Comparison of ENCODE assay signal across 8 mouse cellular contexts in genomic region chr19:43675525-43676400, GRCm38 (mm10). TPM values are rescaled to one million over a fixed set of nuclear protein-coding genes. Genes with fewer than 3 reads are reported as not detected.
DNase-seq lines count a peak whose midpoint lies in the region; ATAC-seq lines count a peak whose summit lies in the region.

No protein-coding gene starts in this region.

- peak overlapping the region; percentile 67 for H3K9ac ChIP-seq in limb, embryonic 11.5 days (ENCODE audit: low read length)
- peak overlapping the region; percentile 73 for H3K9ac ChIP-seq in midbrain, embryonic 11.5 days (ENCODE audit: low read length)

- no peaks in the 10 kb centered on the region for H3K27me3 ChIP-seq in limb, embryonic 11.5 days (ENCODE audit: control insufficient read depth, insufficient read depth, low read length)
- H3K27me3 ChIP-seq in midbrain, embryonic 11.5 days (ENCODE audit: control insufficient read depth, insufficient read depth, low read length), result no peaks in the 10 kb centered on the region

- H3K36me3 ChIP-seq in limb, embryonic 11.5 days (ENCODE audit: control insufficient read depth, insufficient read depth, low read length), result no peaks in the 10 kb centered on the region
- H3K36me3 ChIP-seq in midbrain, embryonic 11.5 days (ENCODE audit: control insufficient read depth, insufficient read depth, low read length), result no peaks in the 10 kb centered on the region

- 3% methylated on average over 43 of the region's 43 CpGs for WGBS in limb, embryonic 11.5 days
- WGBS in midbrain, embryonic 11.5 days, result 1% methylated on average over 43 of the region's 43 CpGs

- ATAC-seq in cerebellum, adult (ENCODE audit: insufficient number of reproducible peaks, low FRiP score, low TSS enrichment), result 0 out of 2 replicates have a peak, but pooled peaks have one; percentile 1
- peak; percentile 14 for ATAC-seq in granulocyte monocyte progenitor cell, adult 5-6 weeks (replicated peaks; ENCODE audit: poor library complexity, severe bottlenecking)
- no peak for ATAC-seq in limb, embryonic 11.5 days (ENCODE audit: insufficient number of reproducible peaks, low FRiP score, low TSS enrichment, low read depth)
- 0 out of 2 replicates have a peak, but pooled peaks have one; percentile 0 for ATAC-seq in midbrain, embryonic 11.5 days (ENCODE audit: low FRiP score)

- peak overlapping the region; percentile 87 for H3K4me2 ChIP-seq in limb, embryonic 11.5 days (ENCODE audit: low read depth, severe bottlenecking)
- H3K4me2 ChIP-seq in midbrain, embryonic 11.5 days, result peak overlapping the region; percentile 86

- no peaks in the 10 kb centered on the region for H3K9me3 ChIP-seq in limb, embryonic 11.5 days (ENCODE audit: control insufficient read depth, low read length)
- no peaks in the 10 kb centered on the region for H3K9me3 ChIP-seq in midbrain, embryonic 11.5 days (ENCODE audit: control insufficient read depth, low read length)

- H3K4me3 ChIP-seq in limb, embryonic 11.5 days (ENCODE audit: low read depth, low read length), result peak overlapping the region; percentile 82
- H3K4me3 ChIP-seq in midbrain, embryonic 11.5 days (ENCODE audit: low read depth, low read length), result peak overlapping the region; percentile 97

- H3K4me1 ChIP-seq in limb, embryonic 11.5 days (ENCODE audit: control insufficient read depth, insufficient read depth, low read length), result peaks cover 8% of the 10 kb centered on the region; the same call in 1 of the 2 replicates
- H3K4me1 ChIP-seq in midbrain, embryonic 11.5 days (ENCODE audit: control insufficient read depth, insufficient read depth, low read length), result peaks cover 14% of the 10 kb centered on the region

- peak overlapping the region; percentile 87 for H3K27ac ChIP-seq in limb, embryonic 11.5 days (replicated peaks; ENCODE audit: low read depth, low read length)
- peak overlapping the region; percentile 94 for H3K27ac ChIP-seq in midbrain, embryonic 11.5 days (ENCODE audit: low read depth, low read length)

- no peak for DNase-seq in cerebellum, adult 9-11 months
- DNase-seq in urinary bladder, postnatal 14 days (ENCODE audit: low spot score), result peak; percentile 51
- DNase-seq in urinary bladder, adult 2 months (ENCODE audit: low spot score), result no peak
- DNase-seq in limb, embryonic 11.5 days (ENCODE audit: low spot score), result no peak
- DNase-seq in midbrain, embryonic 11.5 days (ENCODE audit: low spot score, missing footprints), result peak; percentile 92
- DNase-seq in thymus, postnatal 0 days (ENCODE audit: low spot score), result peak; percentile 67

RNA-seq across cellular contexts. Expression of gene Slc25a28, which starts 1.1 kb away (rescaled TPM):
- polyA plus RNA-seq in urinary bladder, adult 2 months (2012; rRNA removed), result 53.4 and 55.9 TPM in 2 replicates
- total RNA-seq in granulocyte monocyte progenitor cell, adult 5-6 weeks (2014; fragmentation: Nextera tagmentation), result 47.1 and 50.0 TPM in 2 replicates
- total RNA-seq in granulocyte monocyte progenitor cell, adult 5-6 weeks (2017), result 36.0 and 36.1 TPM in 2 replicates
- 10.3 and 11.2 TPM in 2 replicates for polyA plus RNA-seq in limb, embryonic 11.5 days (2014; fragmentation: Nextera tagmentation; extraction: Ambion mirVana)
- polyA plus RNA-seq in midbrain, embryonic 11.5 days (2014; fragmentation: Nextera tagmentation; extraction: Ambion mirVana), result 7.6 and 9.7 TPM in 2 replicates
- 17.1 and 19.3 TPM in 2 replicates for polyA plus RNA-seq in thymus, postnatal 0 days (2015; fragmentation: Nextera tagmentation; extraction: Ambion mirVana)

RNA-seq across cellular contexts. Expression of gene Entpd7, which starts 13.7 kb away (rescaled TPM):
- polyA plus RNA-seq in urinary bladder, adult 2 months (2012; rRNA removed), result 5.5 and 5.6 TPM in 2 replicates
- 22.0 and 23.1 TPM in 2 replicates for total RNA-seq in granulocyte monocyte progenitor cell, adult 5-6 weeks (2014; fragmentation: Nextera tagmentation)
- 7.0 and 12.3 TPM in 2 replicates for total RNA-seq in granulocyte monocyte progenitor cell, adult 5-6 weeks (2017)
- 13.7 and 16.7 TPM in 2 replicates for polyA plus RNA-seq in limb, embryonic 11.5 days (2014; fragmentation: Nextera tagmentation; extraction: Ambion mirVana)
- 12.2 and 12.7 TPM in 2 replicates for polyA plus RNA-seq in midbrain, embryonic 11.5 days (2014; fragmentation: Nextera tagmentation; extraction: Ambion mirVana)
- 8.9 and 11.2 TPM in 2 replicates for polyA plus RNA-seq in thymus, postnatal 0 days (2015; fragmentation: Nextera tagmentation; extraction: Ambion mirVana)

Comparison
In these comparisons a context has a peak if more than half of its experiments do, and no peak if none do; other contexts are left out.
1. DNase-seq: peak in urinary bladder, postnatal 14 days (single experiment), midbrain, embryonic 11.5 days (single experiment) and thymus, postnatal 0 days (single experiment); none in cerebellum, adult 9-11 months (single experiment), urinary bladder, adult 2 months (single experiment) and limb, embryonic 11.5 days (single experiment).